Mouse (Mus musculus) intestine, embryonic 15.5 days (tissue): ENCODE measurements around the gene Pafah1b1. TPM values are rescaled to one million over a fixed set of nuclear protein-coding genes. Genes with fewer than 3 reads are reported as not detected.

ENCODE experiments used
- ATAC-seq: fragments of 200-750 bp; cut with Nextera tagmentation; 2 replicates; pipeline ENCODE4 v1.8.0; 2017; ENCODE audit warnings: moderate TSS enrichment, moderate library complexity
- H3K27ac ChIP-seq: fragments of 300-500 bp; sonication (generic); 2 replicates; pipeline ENCODE4 v1.5.1; 2015; ENCODE audit warnings: mild to moderate bottlenecking, inconsistent platforms
- H3K27me3 ChIP-seq: fragments of 300-500 bp; sonication (generic); replicated peaks from 2 replicates; pipeline ENCODE4 v1.6.1; 2015; ENCODE audit warnings: inconsistent platforms
- H3K36me3 ChIP-seq: fragments of 300-500 bp; sonication (generic); 2 replicates; pipeline ENCODE4 v1.6.1; 2015; ENCODE audit warnings: inconsistent platforms
- H3K4me1 ChIP-seq: fragments of 300-500 bp; sonication (generic); replicated peaks from 2 replicates; pipeline ENCODE4 v1.6.1; 2015; ENCODE audit warnings: inconsistent platforms
- H3K4me2 ChIP-seq: fragments of 300-500 bp; sonication (generic); replicated peaks from 2 replicates; pipeline ENCODE4 v1.6.1; 2015; ENCODE audit warnings: mild to moderate bottlenecking, inconsistent platforms
- H3K4me3 ChIP-seq: fragments of 300-500 bp; sonication (generic); replicated peaks from 2 replicates; pipeline ENCODE4 v1.5.1; 2015; ENCODE audit warnings: inconsistent platforms
- H3K9ac ChIP-seq: fragments of 300-500 bp; sonication (generic); 2 replicates; pipeline ENCODE4 v1.6.1; 2015; ENCODE audit warnings: inconsistent platforms
- H3K9me3 ChIP-seq: fragments of 300-500 bp; sonication (generic); 2 replicates; pipeline ENCODE4 v1.6.1; 2016; ENCODE audit warnings: inconsistent platforms
- WGBS: fragments of 180-500 bp; shearing (Covaris S2); methylation state at CpG from one replicate; pipeline ENCODE4 v1.1.7; 2015; 5-methylcytosine and 5-hydroxymethylcytosine counted together
- polyA plus RNA-seq: library from polyadenylated mRNA; unstranded; fragments of >200 nt; fragmentation: Nextera tagmentation; extraction: Ambion mirVana; gene quantifications from 2 replicates; pipeline ENCODE4 v1.2.1, GENCODE M21; 2015

The Pafah1b1 gene
- polyA plus RNA-seq, 1 experiment from 2014 or later: 55.8 TPM

GRCm38 (mm10) chr11:74751352-74752066 is 27.0 kb upstream of the Pafah1b1 start:
- Histone ChIP-seq H3K36me3 (no peaks in the 10 kb centered on the region), H3K4me2 (no peak overlapping the region), H3K27me3 (no peaks in the 10 kb centered on the region), H3K4me3 (no peak overlapping the region), H3K4me1 (no peaks in the 10 kb centered on the region), H3K9ac (no peak overlapping the region), H3K27ac (no peak overlapping the region), H3K9me3 (no peaks in the 10 kb centered on the region)
- no peak for ATAC-seq
- 67% methylated on average over 9 of the region's 9 CpGs for WGBS

GRCm38 (mm10) chr11:74750662-74751351 is 26.3 kb upstream of the Pafah1b1 start:
- ATAC-seq: 0 out of 2 replicates have a peak, but pooled peaks have one; percentile 49

GRCm38 (mm10) chr11:74749241-74749640 is 24.8 kb upstream of the Pafah1b1 start:
- no peaks in the 10 kb centered on the region for H3K27me3 ChIP-seq
- 80% methylated on average over 13 of the region's 13 CpGs for WGBS
- ATAC-seq: no peak
- H3K36me3 ChIP-seq: no peaks in the 10 kb centered on the region
- H3K4me3 ChIP-seq: no peak overlapping the region
- H3K4me1 ChIP-seq: no peaks in the 10 kb centered on the region
- H3K9me3 ChIP-seq: no peaks in the 10 kb centered on the region
- no peak overlapping the region for H3K4me2 ChIP-seq
- no peak overlapping the region for H3K9ac ChIP-seq
- no peak overlapping the region for H3K27ac ChIP-seq

More at GRCm38 (mm10) chr11:74750662-74751351, 26.3 kb upstream of the Pafah1b1 start:
- H3K4me1 ChIP-seq: no peaks in the 10 kb centered on the region
- no peak overlapping the region for H3K9ac ChIP-seq
- H3K9me3 ChIP-seq: no peaks in the 10 kb centered on the region
- H3K36me3 ChIP-seq: no peaks in the 10 kb centered on the region
- H3K4me3 ChIP-seq: no peak overlapping the region
- no peak overlapping the region for H3K4me2 ChIP-seq
- 69% methylated on average over 7 of the region's 7 CpGs for WGBS
- no peaks in the 10 kb centered on the region for H3K27me3 ChIP-seq
- no peak overlapping the region for H3K27ac ChIP-seq

GRCm38 (mm10) chr11:74748022-74748421 is 23.6 kb upstream of the Pafah1b1 start:
- H3K9ac ChIP-seq: no peak overlapping the region
- 42% methylated on average over 4 of the region's 4 CpGs for WGBS
- no peak overlapping the region for H3K4me2 ChIP-seq
- H3K27ac ChIP-seq: no peak overlapping the region
- no peak overlapping the region for H3K4me3 ChIP-seq
- no peaks in the 10 kb centered on the region for H3K36me3 ChIP-seq
- no peaks in the 10 kb centered on the region for H3K9me3 ChIP-seq
- no peaks in the 10 kb centered on the region for H3K27me3 ChIP-seq
- H3K4me1 ChIP-seq: no peaks in the 10 kb centered on the region
- ATAC-seq: no peak

- ATAC-seq: no peak
- Histone ChIP-seq H3K4me3 (no peak overlapping the region), H3K4me2 (no peak overlapping the region), H3K9ac (no peak overlapping the region), H3K27me3 (no peaks in the 10 kb centered on the region), H3K9me3 (no peaks in the 10 kb centered on the region), H3K4me1 (no peaks in the 10 kb centered on the region), H3K36me3 (no peaks in the 10 kb centered on the region), H3K27ac (no peak overlapping the region)
- 46% methylated on average over 3 of the region's 3 CpGs for WGBS
Measured at GRCm38 (mm10) chr11:74737861-74738260, 13.4 kb upstream of the Pafah1b1 start.

- Histone ChIP-seq H3K4me3 (no peak overlapping the region), H3K9me3 (no peaks in the 10 kb centered on the region), H3K27me3 (no peaks in the 10 kb centered on the region), H3K4me1 (no peaks in the 10 kb centered on the region), H3K4me2 (no peak overlapping the region), H3K27ac (no peak overlapping the region), H3K9ac (no peak overlapping the region), H3K36me3 (no peaks in the 10 kb centered on the region)
- ATAC-seq: no peak
- WGBS: 24% methylated on average over 7 of the region's 7 CpGs
Measured at GRCm38 (mm10) chr11:74734917-74735316, 10.4 kb upstream of the Pafah1b1 start.

GRCm38 (mm10) chr11:74725181-74725580 is 711 bp upstream of the Pafah1b1 start:
- H3K4me3 ChIP-seq: no peak overlapping the region
- WGBS: 65% methylated on average over 5 of the region's 5 CpGs
- no peak overlapping the region for H3K9ac ChIP-seq
- H3K4me2 ChIP-seq: 0 out of 2 replicates have a peak overlapping the region, but pooled peaks have one; percentile 75
- H3K27ac ChIP-seq: no peak overlapping the region
- H3K36me3 ChIP-seq: no peaks in the 10 kb centered on the region
- ATAC-seq: no peak
- H3K9me3 ChIP-seq: no peaks in the 10 kb centered on the region
- no peaks in the 10 kb centered on the region for H3K27me3 ChIP-seq
- H3K4me1 ChIP-seq: peaks cover 4% of the 10 kb centered on the region; the same call in 1 of the 2 replicates

- under 1% methylated on average over 63 of the region's 75 CpGs for WGBS
Measured at GRCm38 (mm10) chr11:74723357-74724234, 874 bp downstream of the Pafah1b1 start.

GRCm38 (mm10) chr11:74721971-74722370 is 2.5 kb downstream of the Pafah1b1 start:
- 46% methylated on average over 3 of the region's 3 CpGs for WGBS
- no peak for ATAC-seq
- H3K9ac ChIP-seq: no peak overlapping the region

More at GRCm38 (mm10) chr11:74723357-74724234, 874 bp downstream of the Pafah1b1 start:
- ATAC-seq: peak; percentile 88
- Histone ChIP-seq H3K9me3 (no peaks in the 10 kb centered on the region), H3K9ac (peak overlapping the region; percentile 100), H3K27me3 (no peaks in the 10 kb centered on the region), H3K27ac (peak overlapping the region; percentile 99), H3K4me2 (peak overlapping the region; percentile 75), H3K4me1 (peaks cover 4% of the 10 kb centered on the region; the same call in 1 of the 2 replicates), H3K4me3 (peak overlapping the region; percentile 97), H3K36me3 (no peaks in the 10 kb centered on the region)

GRCm38 (mm10) chr11:74721141-74721540 is 3.3 kb downstream of the Pafah1b1 start:
- Histone ChIP-seq H3K4me3 (no peak overlapping the region), H3K9ac (no peak overlapping the region), H3K4me2 (no peak overlapping the region), H3K4me1 (peaks cover 4% of the 10 kb centered on the region; the same call in 1 of the 2 replicates), H3K9me3 (no peaks in the 10 kb centered on the region), H3K36me3 (no peaks in the 10 kb centered on the region), H3K27me3 (no peaks in the 10 kb centered on the region), H3K27ac (no peak overlapping the region)
- ATAC-seq: no peak
- 57% methylated on average over 2 of the region's 2 CpGs for WGBS

More at GRCm38 (mm10) chr11:74721971-74722370, 2.5 kb downstream of the Pafah1b1 start:
- no peaks in the 10 kb centered on the region for H3K9me3 ChIP-seq
- no peaks in the 10 kb centered on the region for H3K36me3 ChIP-seq
- peak overlapping the region; percentile 18; the same call in 1 of the 2 replicates for H3K4me3 ChIP-seq
- H3K27me3 ChIP-seq: no peaks in the 10 kb centered on the region
- H3K4me2 ChIP-seq: peak overlapping the region; percentile 53
- H3K27ac ChIP-seq: no peak overlapping the region
- H3K4me1 ChIP-seq: peaks cover 4% of the 10 kb centered on the region; the same call in 1 of the 2 replicates

- Histone ChIP-seq H3K27ac (no peak overlapping the region), H3K4me1 (peaks cover 4% of the 10 kb centered on the region; the same call in 1 of the 2 replicates), H3K4me3 (no peak overlapping the region), H3K9me3 (no peaks in the 10 kb centered on the region), H3K9ac (no peak overlapping the region), H3K4me2 (no peak overlapping the region), H3K36me3 (no peaks in the 10 kb centered on the region), H3K27me3 (no peaks in the 10 kb centered on the region)
- WGBS: 59% methylated on average over 1 of the region's 1 CpGs
- no peak for ATAC-seq
Measured at GRCm38 (mm10) chr11:74720668-74721067, 3.8 kb downstream of the Pafah1b1 start.
